Mouse (Mus musculus): ENCODE measurements around the gene Hbq1a.

DNA sequence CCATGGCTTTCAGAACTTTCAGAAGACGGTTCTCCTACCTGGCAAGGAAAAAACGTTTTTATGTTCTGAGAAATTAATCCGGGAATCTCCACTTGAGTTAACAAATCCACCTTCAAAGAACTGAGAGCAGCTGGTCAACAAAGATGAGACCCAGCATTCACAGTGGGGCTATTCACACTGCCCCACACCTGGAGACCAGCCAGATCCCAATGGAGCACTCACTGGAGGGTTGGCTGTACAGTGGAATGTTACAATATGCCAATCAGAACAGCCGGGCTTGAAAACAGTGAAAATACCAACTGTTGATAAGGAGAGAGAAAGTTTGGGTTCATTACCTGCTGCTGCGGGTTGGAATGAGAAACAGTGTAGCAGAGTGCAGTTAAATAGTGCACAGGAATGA is 32.0 kb downstream of the Hbq1a start:
- TF ChIP-seq CTCF (IDR thresholded peaks at IDR 0.05; ENCODE audit: control insufficient read depth, insufficient read depth, low read length) = no peak
- TF ChIP-seq POLR2A (IDR thresholded peaks at IDR 0.05; ENCODE audit: borderline replicate concordance, control insufficient read depth, low read depth, low read length) = no peak

All from bone marrow, adult 2 months (tissue).